Mouse (Mus musculus) adrenal gland, postnatal 4 days (tissue): ENCODE measurements around the gene Gm14743. TPM values are rescaled to one million over a fixed set of nuclear protein-coding genes. Genes with fewer than 3 reads are reported as not detected.
"Not testable (repeated sequence)": the region's sequence is repeated elsewhere in the genome, so short reads cannot be mapped to it uniquely, and the experiment has no call there.

Experiments used
- DNase-seq, 2 experiments: peaks; one replicate each; pipeline ENCODE4 v3.0.0; 2021 to 2022; ENCODE audit warnings: low spot score in 2 of 2, mixed read lengths in 2 of 2
- long read RNA-seq, 2 experiments: library from polyadenylated mRNA; stranded (forward); transcript quantifications; one replicate each; pipeline ENCODE4 v2.0.0; 2021
- total RNA-seq, 2 experiments: library from RNA; stranded (reverse); gene quantifications; 2 replicates each; pipeline ENCODE4 v1.2.3; 2021

Gene Gm14743
- not detected for total RNA-seq
- long read RNA-seq, experiment 1, result 0 reads
- long read RNA-seq, experiment 2, result 0 reads

DNA sequence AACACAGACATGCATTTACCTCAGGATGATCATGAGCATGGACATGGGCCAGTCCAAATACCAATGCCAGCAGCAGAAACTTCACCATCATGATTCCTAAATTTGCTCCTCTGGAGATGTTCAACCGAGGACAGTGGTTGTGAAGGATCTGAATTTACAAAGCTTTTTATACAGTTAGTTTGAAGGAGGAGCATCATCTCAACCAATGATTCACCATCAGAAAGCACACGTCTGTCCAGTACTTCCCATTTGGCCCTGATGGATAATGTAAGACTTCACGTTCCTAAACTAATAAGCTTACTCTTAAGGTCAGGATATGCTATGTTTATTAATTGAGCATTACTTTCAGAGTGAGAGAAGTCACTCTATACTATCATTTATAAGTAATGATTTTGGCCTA lies at the start of gene Gm14743:
Gm14743 (minus strand) TSS at position 101 of the 400 bp plus-strand sequence.
- DNase-seq, result not testable (repeated sequence)

DNA sequence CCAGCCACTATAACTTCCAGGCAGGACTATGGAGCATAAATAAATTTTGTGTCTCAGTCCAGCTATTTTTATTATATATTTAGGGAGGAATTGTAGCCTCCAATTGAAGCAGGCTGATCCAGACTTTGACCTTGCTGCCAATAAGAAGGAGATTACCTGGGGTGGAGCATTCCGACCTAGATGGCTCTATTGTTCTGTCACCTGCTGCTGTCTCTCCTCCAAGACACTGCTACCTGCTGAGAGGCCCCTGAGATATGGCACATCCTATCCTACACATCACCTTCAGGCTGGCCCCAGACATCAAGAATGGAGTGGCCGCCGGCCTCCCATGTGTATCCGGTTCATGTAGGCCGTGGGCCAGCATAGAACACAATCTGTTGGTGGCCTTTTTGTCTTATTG lies 42.9 kb downstream of the Gm14743 start:
- DNase-seq, result no peak

DNA sequence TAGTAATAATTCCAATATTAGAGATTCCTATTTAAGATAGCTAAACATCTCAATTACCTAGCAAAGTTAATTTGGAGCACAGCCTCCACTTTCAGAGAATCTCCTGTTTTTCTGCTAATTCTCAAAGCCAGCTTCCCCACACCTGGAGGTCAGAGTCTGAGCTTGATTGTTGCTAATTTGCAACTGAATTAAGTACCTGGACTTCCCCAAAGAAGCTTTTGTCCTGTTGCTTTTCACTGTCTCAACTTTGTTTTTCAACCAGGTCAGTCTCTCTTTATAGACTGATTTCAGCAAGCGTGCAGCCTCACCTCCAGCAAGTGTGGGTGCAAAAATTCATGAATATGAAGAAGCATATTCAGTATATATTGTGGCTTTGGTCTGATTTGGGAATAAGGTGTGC lies 43.5 kb downstream of the Gm14743 start:
- not testable (repeated sequence) for DNase-seq

Other genes with a start within 250 kb of the Gm14743 start
- gene Obp1a, start 154.5 kb downstream of the Gm14743 start, total RNA-seq, result not detected
- gene Gm5938, start 120.5 kb downstream of the Gm14743 start, total RNA-seq, result not detected
- not detected for gene Obp1b, start 59.1 kb downstream of the Gm14743 start, total RNA-seq
- not detected for gene 4930480E11Rik, start 123.7 kb upstream of the Gm14743 start, total RNA-seq